ENCODE assay signal across 9 mouse cellular contexts in genomic region chr11:94413516-94413915, GRCm38 (mm10). TPM values are rescaled to one million over a fixed set of nuclear protein-coding genes. Genes with fewer than 3 reads are reported as not detected.
DNase-seq lines count a peak whose midpoint lies in the region; ATAC-seq lines count a peak whose summit lies in the region.
"Had no signal": no experiment of that assay in that cellular context is flagged by ENCODE, and none has a peak within 500 bp of the region (broad histone marks: within the 10 kb centered on the region; RNA-seq: fewer than 3 reads in every experiment).

No protein-coding gene starts in this region.

- 0 out of 2 replicates have a peak overlapping the region, but pooled peaks have one; percentile 50 for H3K27ac ChIP-seq in embryonic facial prominence, embryonic 12.5 days
- H3K27ac ChIP-seq: macrophage had no signal

- DNase-seq in layer of hippocampus, adult 11-12 months (ENCODE audit: low spot score) = peak; percentile 48
- no peak for DNase-seq in layer of hippocampus, adult 9-10 months (ENCODE audit: low spot score)
- peak; percentile 55 to 66 for DNase-seq in cerebellum, adult 18-20 months
- peak; percentile 71 to 78 for DNase-seq in layer of hippocampus, postnatal 10 days (ENCODE audit: low spot score in 2 of 2)
- no peak for DNase-seq in thymus, postnatal 4 days
- no peak for DNase-seq in spleen, postnatal 14 days (ENCODE audit: low spot score in 2 of 2)
- DNase-seq in kidney, postnatal 36 days = no peak

- no peak for ATAC-seq in embryonic facial prominence, embryonic 12.5 days (ENCODE audit: insufficient number of reproducible peaks, insufficient read depth, low FRiP score, low TSS enrichment)

- no peaks in the 10 kb centered on the region for H3K27me3 ChIP-seq in embryonic facial prominence, embryonic 12.5 days

- no peak overlapping the region for H3K9ac ChIP-seq in embryonic facial prominence, embryonic 12.5 days

- H3K4me2 ChIP-seq in embryonic facial prominence, embryonic 12.5 days (replicated peaks) = no peak overlapping the region

- H3K9me3 ChIP-seq in embryonic facial prominence, embryonic 12.5 days = no peaks in the 10 kb centered on the region

- WGBS in embryonic facial prominence, embryonic 12.5 days = 56% methylated on average over 8 of the region's 8 CpGs

- H3K36me3 ChIP-seq in embryonic facial prominence, embryonic 12.5 days = peaks cover 92% of the 10 kb centered on the region

- peaks cover 32% of the 10 kb centered on the region for H3K4me1 ChIP-seq in embryonic facial prominence, embryonic 12.5 days

- H3K4me3 ChIP-seq in embryonic facial prominence, embryonic 12.5 days = no peak overlapping the region

RNA-seq across cellular contexts. Expression of gene Abcc3, which starts 20.7 kb away (rescaled TPM):
- 0.69 and 0.78 TPM in 2 replicates for polyA plus RNA-seq in embryonic facial prominence, embryonic 12.5 days (2016; fragmentation: Nextera tagmentation; extraction: Ambion mirVana)
- 1 to 10 TPM; 1.8 to 2.2 TPM for total RNA-seq in layer of hippocampus, postnatal 10 days (2021)

Comparison
In these comparisons a context has a peak if more than half of its experiments do, and no peak if none do; other contexts are left out.
1. DNase-seq: peak in layer of hippocampus, adult 11-12 months (single experiment), cerebellum, adult 18-20 months (2 of 2) and layer of hippocampus, postnatal 10 days (2 of 2); none in layer of hippocampus, adult 9-10 months (single experiment), thymus, postnatal 4 days (single experiment), spleen, postnatal 14 days (0 of 2) and kidney, postnatal 36 days (0 of 2).